Mouse (Mus musculus) cerebral cortex, adult 2 months (tissue): ENCODE measurements around the gene Cela3b.

Source experiments
- WGBS: fragments of 180-500 bp; shearing (Covaris S2); methylation state at CpG from one replicate; pipeline ENCODE4 v1.1.7; 2018; 5-methylcytosine and 5-hydroxymethylcytosine counted together

Gene Cela3b

GRCm38 (mm10) chr4:137375314-137376278 is 54.7 kb downstream of the Cela3b start:
- 55% methylated on average over 19 of the region's 19 CpGs for WGBS

- 63% methylated on average over 6 of the region's 6 CpGs for WGBS
Measured at GRCm38 (mm10) chr4:137373711-137374110, 56.6 kb downstream of the Cela3b start.

GRCm38 (mm10) chr4:137371596-137372523 is 58.5 kb downstream of the Cela3b start:
- 89% methylated on average over 16 of the region's 16 CpGs for WGBS
